Mouse (Mus musculus) E14TG2a.4 (cell line): Measurements from ENCODE around the gene Diaph3.

Experiments used
- H3K27me3 ChIP-seq: 2 replicates; pipeline ENCODE4 v1.6.1; 2014; ENCODE audit warnings: low read length, control low read depth; ENCODE audit not compliant: insufficient read depth
- H3K36me3 ChIP-seq: 2 replicates; pipeline ENCODE4 v1.6.1; 2014; ENCODE audit warnings: low read length, control low read depth; ENCODE audit not compliant: insufficient read depth
- H3K4me1 ChIP-seq: replicated peaks from 2 replicates; pipeline ENCODE4 v1.6.1; 2014; ENCODE audit warnings: low read depth, low read length, control low read depth
- H3K4me3 ChIP-seq: replicated peaks from 2 replicates; pipeline ENCODE4 v1.5.1; 2014; ENCODE audit warnings: mild to moderate bottlenecking, low read length
- H3K9me3 ChIP-seq: 2 replicates; pipeline ENCODE4 v1.6.1; 2014; ENCODE audit warnings: low read length, control low read depth
- CTCF ChIP-seq: conservative IDR thresholded peaks from 2 replicates; pipeline ENCODE4 v1.5.1; 2014; ENCODE audit warnings: low read length
- NANOG ChIP-seq: IDR thresholded peaks from 2 replicates; pipeline ENCODE4 v1.6.1; 2014; ENCODE audit warnings: borderline replicate concordance, low read length, mixed read lengths
- POU5F1 ChIP-seq: IDR thresholded peaks from 2 replicates; pipeline ENCODE4 v1.6.1; 2014; ENCODE audit warnings: low read length, borderline replicate concordance

Gene Diaph3

GRCm38 (mm10) chr14:87140963-87141486 lies at the start of gene Diaph3:
TSS of gene Diaph3 (minus strand) at chr14:87141235.
- Histone ChIP-seq H3K36me3 (peaks cover 8% of the 10 kb centered on the region; the same call in 1 of the 2 replicates), H3K27me3 (no peaks in the 10 kb centered on the region; the same call in 1 of the 2 replicates), H3K4me1 (peaks cover 16% of the 10 kb centered on the region), H3K4me3 (peak within 1 kb of the TSS; percentile 89), H3K9me3 (no peaks in the 10 kb centered on the region)
- TF ChIP-seq CTCF = no peak
- no peak for TF ChIP-seq NANOG
- TF ChIP-seq POU5F1 = no peak

GRCm38 (mm10) chr14:87190685-87191084 lies 49.6 kb upstream of the Diaph3 start:
- Histone ChIP-seq H3K4me3 (no peak overlapping the region), H3K36me3 (no peaks in the 10 kb centered on the region), H3K9me3 (no peaks in the 10 kb centered on the region), H3K4me1 (no peaks in the 10 kb centered on the region), H3K27me3 (no peaks in the 10 kb centered on the region)
- TF ChIP-seq POU5F1 (no peak), NANOG (no peak), CTCF (no peak)

DNA sequence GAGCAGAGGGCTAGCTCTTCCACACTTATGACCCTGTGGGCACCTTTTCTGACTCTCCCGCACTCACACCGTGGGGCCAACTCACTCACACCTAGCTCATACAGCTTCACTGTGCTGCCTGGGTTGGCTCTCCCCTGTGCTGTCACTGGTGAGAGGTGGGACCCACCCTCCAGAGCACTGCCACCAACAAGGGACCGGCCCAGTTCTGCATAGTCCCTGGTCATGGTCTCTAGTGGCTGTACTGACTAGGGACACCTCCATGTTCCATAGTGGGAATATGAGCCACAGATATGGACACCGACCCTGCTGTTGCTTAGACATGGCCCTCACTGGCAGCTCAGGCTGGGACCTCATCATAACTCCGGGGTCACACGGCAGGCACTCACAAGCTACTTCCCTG lies 30.5 kb upstream of the Diaph3 start:
- TF ChIP-seq NANOG = no peak
- TF ChIP-seq CTCF = no peak
- TF ChIP-seq POU5F1 = no peak
- Histone ChIP-seq H3K9me3 (no peaks in the 10 kb centered on the region), H3K36me3 (no peaks in the 10 kb centered on the region), H3K4me3 (no peak overlapping the region), H3K4me1 (no peaks in the 10 kb centered on the region), H3K27me3 (no peaks in the 10 kb centered on the region; the same call in 1 of the 2 replicates)

GRCm38 (mm10) chr14:87169151-87169550 lies 28.1 kb upstream of the Diaph3 start:
- H3K27me3 ChIP-seq = no peaks in the 10 kb centered on the region; the same call in 1 of the 2 replicates
- no peaks in the 10 kb centered on the region for H3K9me3 ChIP-seq
- H3K36me3 ChIP-seq = no peaks in the 10 kb centered on the region
- TF ChIP-seq POU5F1 (no peak), CTCF (no peak), NANOG (no peak)
- H3K4me1 ChIP-seq = no peaks in the 10 kb centered on the region
- H3K4me3 ChIP-seq = no peak overlapping the region

GRCm38 (mm10) chr14:87155621-87156238 lies 14.7 kb upstream of the Diaph3 start:
- Histone ChIP-seq H3K9me3 (no peaks in the 10 kb centered on the region; the same call in 1 of the 2 replicates), H3K27me3 (no peaks in the 10 kb centered on the region), H3K4me3 (no peak overlapping the region), H3K4me1 (no peaks in the 10 kb centered on the region), H3K36me3 (no peaks in the 10 kb centered on the region)
- TF ChIP-seq NANOG (no peak), POU5F1 (no peak), CTCF (no peak)

DNA sequence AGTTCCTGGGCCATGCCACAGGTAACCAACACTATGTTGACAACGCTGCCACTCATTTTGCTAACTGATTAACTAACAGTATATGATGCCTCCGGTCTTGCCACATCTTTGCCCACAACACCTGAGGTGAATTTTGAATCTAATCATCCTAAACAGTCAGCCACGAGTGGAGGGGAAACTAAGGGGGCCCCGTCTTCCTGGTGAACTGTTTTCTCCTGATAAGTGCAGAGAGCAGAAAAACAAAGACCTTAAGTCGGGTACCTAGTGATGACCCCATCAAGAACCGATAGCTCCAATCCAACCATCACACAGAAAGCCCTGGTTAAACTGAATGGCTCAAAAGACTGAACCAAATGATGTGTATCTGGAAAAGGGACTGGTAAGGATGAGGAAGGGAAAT lies 8.6 kb upstream of the Diaph3 start:
- TF ChIP-seq CTCF (no peak), NANOG (no peak), POU5F1 (no peak)
- Histone ChIP-seq H3K36me3 (no peaks in the 10 kb centered on the region), H3K4me1 (peaks cover 12% of the 10 kb centered on the region), H3K9me3 (no peaks in the 10 kb centered on the region; the same call in 1 of the 2 replicates), H3K27me3 (no peaks in the 10 kb centered on the region), H3K4me3 (no peak overlapping the region)

GRCm38 (mm10) chr14:87146704-87147103 lies 5.7 kb upstream of the Diaph3 start:
- no peak overlapping the region for H3K4me3 ChIP-seq
- H3K27me3 ChIP-seq = no peaks in the 10 kb centered on the region; the same call in 1 of the 2 replicates
- TF ChIP-seq CTCF (no peak), NANOG (no peak), POU5F1 (no peak)

DNA sequence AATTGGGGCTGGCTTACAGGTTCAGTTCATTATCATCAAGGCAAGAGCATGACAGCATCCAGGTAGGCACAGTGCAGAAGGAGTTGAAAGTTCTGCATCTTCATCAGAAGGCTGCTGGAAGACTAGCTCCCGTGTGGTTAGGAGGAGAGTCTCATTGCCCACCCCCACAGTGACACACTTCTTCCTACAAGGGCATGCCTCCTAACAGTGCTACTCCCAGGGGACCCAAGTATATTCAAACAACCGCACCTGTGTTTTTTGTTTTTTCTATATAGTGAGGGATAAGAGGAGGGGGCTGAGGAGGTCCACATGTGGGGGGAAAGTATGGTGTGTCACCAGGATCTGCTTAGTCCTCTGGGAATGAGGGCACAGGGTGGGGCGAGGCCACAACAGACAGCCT lies 4.3 kb upstream of the Diaph3 start:
- no peaks in the 10 kb centered on the region; the same call in 1 of the 2 replicates for H3K27me3 ChIP-seq
- no peaks in the 10 kb centered on the region for H3K9me3 ChIP-seq
- TF ChIP-seq NANOG = no peak
- no peak for TF ChIP-seq CTCF
- TF ChIP-seq POU5F1 = no peak
- peaks cover 21% of the 10 kb centered on the region for H3K4me1 ChIP-seq
- no peaks in the 10 kb centered on the region for H3K36me3 ChIP-seq
- H3K4me3 ChIP-seq = no peak overlapping the region

More at GRCm38 (mm10) chr14:87146704-87147103, 5.7 kb upstream of the Diaph3 start:
- H3K36me3 ChIP-seq = no peaks in the 10 kb centered on the region
- H3K4me1 ChIP-seq = peaks cover 15% of the 10 kb centered on the region
- no peaks in the 10 kb centered on the region for H3K9me3 ChIP-seq

GRCm38 (mm10) chr14:87141777-87142176 lies 742 bp upstream of the Diaph3 start:
- no peak for TF ChIP-seq POU5F1
- no peak for TF ChIP-seq CTCF
- no peak for TF ChIP-seq NANOG
- Histone ChIP-seq H3K9me3 (no peaks in the 10 kb centered on the region), H3K36me3 (peaks cover 8% of the 10 kb centered on the region; the same call in 1 of the 2 replicates), H3K4me3 (peak overlapping the region; percentile 89), H3K27me3 (no peaks in the 10 kb centered on the region; the same call in 1 of the 2 replicates), H3K4me1 (peaks cover 22% of the 10 kb centered on the region)
